Mouse (Mus musculus) limb, embryonic 12.5 days (tissue): ENCODE data around the gene Ankrd66. TPM values are rescaled to one million over a fixed set of nuclear protein-coding genes. Genes with fewer than 3 reads are reported as not detected.
"Not testable (repeated sequence)": the region's sequence is repeated elsewhere in the genome, so short reads cannot be mapped to it uniquely, and the experiment has no call there.

Experiments
- ATAC-seq: fragments of 200-750 bp; cut with Nextera tagmentation; 2 replicates; pipeline ENCODE4 v1.8.0; 2017; ENCODE audit warnings: low read depth, moderate TSS enrichment; ENCODE audit not compliant: insufficient number of reproducible peaks, insufficient read depth, low FRiP score, low TSS enrichment
- H3K27ac ChIP-seq: fragments of 300-500 bp; sonication (generic); 2 replicates; pipeline ENCODE4 v1.5.1; 2016; ENCODE audit warnings: mild to moderate bottlenecking, moderate library complexity
- H3K27me3 ChIP-seq: fragments of 300-500 bp; sonication (generic); 2 replicates; pipeline ENCODE4 v1.6.1; 2016; ENCODE audit warnings: mild to moderate bottlenecking, moderate library complexity
- H3K36me3 ChIP-seq: fragments of 300-500 bp; sonication (generic); 2 replicates; pipeline ENCODE4 v1.6.1; 2016; ENCODE audit warnings: mild to moderate bottlenecking, moderate library complexity
- H3K4me1 ChIP-seq: fragments of 300-500 bp; sonication (generic); replicated peaks from 2 replicates; pipeline ENCODE4 v1.6.1; 2016
- H3K4me2 ChIP-seq: fragments of 300-500 bp; sonication (generic); 2 replicates; pipeline ENCODE4 v1.6.1; 2016; ENCODE audit warnings: mild to moderate bottlenecking, moderate library complexity
- H3K4me3 ChIP-seq: fragments of 300-500 bp; sonication (generic); replicated peaks from 2 replicates; pipeline ENCODE4 v1.5.1; 2016; ENCODE audit warnings: mild to moderate bottlenecking
- H3K9ac ChIP-seq: fragments of 300-500 bp; sonication (generic); replicated peaks from 2 replicates; pipeline ENCODE4 v1.6.1; 2016; ENCODE audit warnings: mild to moderate bottlenecking, moderate library complexity
- H3K9me3 ChIP-seq: fragments of 300-500 bp; sonication (generic); 2 replicates; pipeline ENCODE4 v1.6.1; 2016; ENCODE audit warnings: mild to moderate bottlenecking, moderate library complexity
- WGBS: fragments of 180-500 bp; shearing (Covaris S2); methylation state at CpG from one replicate; pipeline ENCODE4 v1.1.7; 2016; 5-methylcytosine and 5-hydroxymethylcytosine counted together
- polyA plus RNA-seq: library from polyadenylated mRNA; unstranded; fragments of >200 nt; fragmentation: Nextera tagmentation; extraction: Ambion mirVana; gene quantifications from 2 replicates; pipeline ENCODE4 v1.2.1, GENCODE M21; 2016

The Ankrd66 gene
- polyA plus RNA-seq, 1 experiment from 2014 or later = not detected

GRCm38 (mm10) chr17:43567593-43567991, 24.2 kb upstream of the Ankrd66 start:
- Histone ChIP-seq H3K4me2 (peak overlapping the region; percentile 83), H3K9ac (peak overlapping the region; percentile 61), H3K36me3 (no peaks in the 10 kb centered on the region), H3K9me3 (no peaks in the 10 kb centered on the region), H3K27ac (no peak overlapping the region; the same call in 1 of the 2 replicates), H3K27me3 (no peaks in the 10 kb centered on the region), H3K4me3 (peak overlapping the region; percentile 50), H3K4me1 (0 out of 2 replicates have a peak, but pooled peaks cover 6% of the 10 kb centered on the region)
- 10% methylated on average over 12 of the region's 12 CpGs for WGBS
- no peak for ATAC-seq

- ATAC-seq = no peak
Observed at GRCm38 (mm10) chr17:43563192-43563987, 20.0 kb upstream of the Ankrd66 start.

GRCm38 (mm10) chr17:43558678-43559077, 15.2 kb upstream of the Ankrd66 start:
- H3K27ac ChIP-seq = no peak overlapping the region

More at GRCm38 (mm10) chr17:43563192-43563987, 20.0 kb upstream of the Ankrd66 start:
- no peaks in the 10 kb centered on the region for H3K9me3 ChIP-seq
- H3K27me3 ChIP-seq = no peaks in the 10 kb centered on the region
- WGBS = 84% methylated on average over 7 of the region's 7 CpGs
- no peak overlapping the region for H3K27ac ChIP-seq
- no peak overlapping the region for H3K9ac ChIP-seq
- no peaks in the 10 kb centered on the region for H3K36me3 ChIP-seq
- H3K4me3 ChIP-seq = no peak overlapping the region
- H3K4me2 ChIP-seq = no peak overlapping the region
- 0 out of 2 replicates have a peak, but pooled peaks cover 3% of the 10 kb centered on the region for H3K4me1 ChIP-seq

GRCm38 (mm10) chr17:43557541-43558090, 14.2 kb upstream of the Ankrd66 start:
- Histone ChIP-seq H3K27ac (no peak overlapping the region), H3K36me3 (no peaks in the 10 kb centered on the region), H3K4me3 (no peak overlapping the region), H3K4me1 (no peaks in the 10 kb centered on the region), H3K9ac (no peak overlapping the region), H3K9me3 (no peaks in the 10 kb centered on the region), H3K27me3 (no peaks in the 10 kb centered on the region), H3K4me2 (no peak overlapping the region)
- 77% methylated on average over 6 of the region's 6 CpGs for WGBS
- no peak for ATAC-seq

More at GRCm38 (mm10) chr17:43558678-43559077, 15.2 kb upstream of the Ankrd66 start:
- Histone ChIP-seq H3K27me3 (no peaks in the 10 kb centered on the region), H3K4me2 (no peak overlapping the region), H3K4me3 (no peak overlapping the region), H3K9me3 (no peaks in the 10 kb centered on the region), H3K36me3 (no peaks in the 10 kb centered on the region), H3K9ac (no peak overlapping the region), H3K4me1 (no peaks in the 10 kb centered on the region)
- ATAC-seq = no peak
- whole genome bisulfite sequencing = 83% methylated on average over 3 of the region's 3 CpGs

- no peak for ATAC-seq
- Histone ChIP-seq H3K4me3 (no peak overlapping the region), H3K36me3 (no peaks in the 10 kb centered on the region), H3K9me3 (no peaks in the 10 kb centered on the region), H3K4me2 (no peak overlapping the region), H3K27me3 (no peaks in the 10 kb centered on the region), H3K9ac (no peak overlapping the region), H3K27ac (no peak overlapping the region), H3K4me1 (no peaks in the 10 kb centered on the region)
- WGBS = 88% methylated on average over 4 of the region's 4 CpGs
Observed at GRCm38 (mm10) chr17:43557104-43557503, 13.7 kb upstream of the Ankrd66 start.

- Histone ChIP-seq H3K27me3 (no peaks in the 10 kb centered on the region), H3K4me1 (no peaks in the 10 kb centered on the region; the same call in 1 of the 2 replicates), H3K4me3 (no peak overlapping the region), H3K36me3 (no peaks in the 10 kb centered on the region), H3K9ac (no peak overlapping the region), H3K4me2 (no peak overlapping the region), H3K27ac (no peak overlapping the region), H3K9me3 (no peaks in the 10 kb centered on the region)
- 48% methylated on average over 12 of the region's 12 CpGs for WGBS
- no peak for ATAC-seq
Observed at GRCm38 (mm10) chr17:43554516-43555403, 11.3 kb upstream of the Ankrd66 start.

- H3K27ac ChIP-seq = no peak overlapping the region
Observed at GRCm38 (mm10) chr17:43551122-43551630, 7.7 kb upstream of the Ankrd66 start.

GRCm38 (mm10) chr17:43544040-43544439, 601 bp upstream of the Ankrd66 start:
- Histone ChIP-seq H3K27ac (no peak overlapping the region), H3K4me1 (no peaks in the 10 kb centered on the region), H3K4me3 (no peak overlapping the region), H3K9me3 (no peaks in the 10 kb centered on the region), H3K36me3 (no peaks in the 10 kb centered on the region), H3K4me2 (no peak overlapping the region), H3K9ac (no peak overlapping the region), H3K27me3 (no peaks in the 10 kb centered on the region)
- 88% methylated on average over 4 of the region's 4 CpGs for WGBS
- ATAC-seq = no peak

More at GRCm38 (mm10) chr17:43551122-43551630, 7.7 kb upstream of the Ankrd66 start:
- ATAC-seq = no peak
- H3K9me3 ChIP-seq = no peaks in the 10 kb centered on the region
- H3K9ac ChIP-seq = no peak overlapping the region
- no peaks in the 10 kb centered on the region for H3K27me3 ChIP-seq
- H3K4me2 ChIP-seq = no peak overlapping the region
- WGBS = 33% methylated on average over 3 of the region's 3 CpGs
- no peak overlapping the region for H3K4me3 ChIP-seq
- H3K36me3 ChIP-seq = no peaks in the 10 kb centered on the region
- no peaks in the 10 kb centered on the region; the same call in 1 of the 2 replicates for H3K4me1 ChIP-seq

- no peak overlapping the region for H3K4me3 ChIP-seq
- ATAC-seq = no peak
- H3K9ac ChIP-seq = no peak overlapping the region
- no peak overlapping the region for H3K27ac ChIP-seq
- no peaks in the 10 kb centered on the region for H3K9me3 ChIP-seq
- no peak overlapping the region for H3K4me2 ChIP-seq
- H3K4me1 ChIP-seq = peaks cover 8% of the 10 kb centered on the region; the same call in 1 of the 2 replicates
- 85% methylated on average over 3 of the region's 3 CpGs for WGBS
- H3K27me3 ChIP-seq = no peaks in the 10 kb centered on the region
- no peaks in the 10 kb centered on the region for H3K36me3 ChIP-seq
Observed at GRCm38 (mm10) chr17:43538767-43539166, 4.7 kb downstream of the Ankrd66 start.

- not testable (repeated sequence) for H3K4me2 ChIP-seq, H3K4me1 ChIP-seq, H3K9me3 ChIP-seq, H3K27ac ChIP-seq, H3K36me3 ChIP-seq, H3K9ac ChIP-seq, ATAC-seq, H3K4me3 ChIP-seq, H3K27me3 ChIP-seq
- WGBS = 86% methylated on average over 6 of the region's 6 CpGs
Observed at GRCm38 (mm10) chr17:43536841-43537240, 6.6 kb downstream of the Ankrd66 start.
